Mouse (Mus musculus): Measurements from ENCODE around the gene A4gnt.

- TF ChIP-seq ZC3H11A (IDR thresholded peaks at IDR 0.05; ENCODE audit: borderline replicate concordance, low read depth, low read length), result no peak
- TF ChIP-seq HCFC1 (IDR thresholded peaks at IDR 0.05; ENCODE audit: borderline replicate concordance, insufficient read depth, low read length), result no peak
- TF ChIP-seq ZNF384 (IDR thresholded peaks at IDR 0.05; ENCODE audit: low read depth, low read length), result no peak
- no peak for TF ChIP-seq MAFK (IDR thresholded peaks at IDR 0.05; ENCODE audit: insufficient read depth, low read depth, low read length)
These were observed 24.9 kb downstream of the A4gnt start for GRCm38 (mm10) chr9:99637227-99637626.
